Mouse (Mus musculus): ENCODE measurements around the gene Arnt. TPM values are rescaled to one million over a fixed set of nuclear protein-coding genes. Genes with fewer than 3 reads are reported as not detected.

The Arnt gene
- polyA plus RNA-seq, 1 experiment from 2014 or later = 30.4 TPM

DNA sequence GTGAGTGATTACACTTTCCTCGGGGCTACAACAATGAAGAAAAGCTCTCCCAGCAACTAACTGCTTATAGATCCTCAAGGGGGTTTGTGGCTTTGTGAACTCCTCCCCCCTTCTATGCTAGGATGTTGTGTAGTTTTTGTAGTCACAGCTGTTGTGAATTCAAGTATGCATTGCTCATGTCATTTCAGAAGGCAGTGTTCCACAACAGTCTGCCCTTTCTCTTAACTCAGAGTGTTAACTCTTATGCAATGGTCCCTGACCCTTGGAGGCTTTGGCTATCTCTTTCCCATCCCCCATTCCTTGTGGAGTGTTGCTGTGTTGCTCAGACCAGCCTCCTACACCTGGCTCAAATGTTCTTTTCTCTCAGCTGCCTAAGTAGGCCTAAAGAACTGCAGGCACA lies 25.2 kb downstream of the Arnt start:
- WGBS = 83% methylated on average over 1 of the region's 1 CpGs
- H3K36me3 ChIP-seq = peaks cover 19% of the 10 kb centered on the region
- H3K4me1 ChIP-seq (replicated peaks) = no peaks in the 10 kb centered on the region; the same call in 1 of the 2 replicates

DNA sequence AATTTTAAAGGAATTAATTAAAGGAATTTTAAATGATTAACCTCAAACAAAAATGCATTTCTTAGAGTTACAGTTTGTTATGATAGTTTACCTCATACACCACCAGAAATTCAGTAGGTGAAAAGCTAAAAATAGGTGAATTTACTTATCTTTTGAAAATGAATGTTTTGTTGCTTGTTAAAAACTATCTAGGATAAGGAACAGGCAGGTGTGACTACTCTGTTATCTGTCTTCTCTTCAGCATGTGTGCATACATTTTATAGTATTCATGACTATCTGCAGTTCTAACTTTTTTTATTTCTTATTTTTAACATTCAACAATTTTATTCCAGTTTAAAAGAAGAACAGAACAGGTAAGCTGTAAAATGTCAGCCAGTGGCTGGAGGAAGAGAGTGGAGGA lies 29.7 kb downstream of the Arnt start:
- no peak for ATAC-seq (replicated peaks; ENCODE audit: insufficient number of reproducible peaks, insufficient read depth, low FRiP score, low read depth)
- no peak overlapping the region for H3K4me3 ChIP-seq
- H3K9me3 ChIP-seq (replicated peaks) = no peaks in the 10 kb centered on the region
- no peak overlapping the region for H3K4me2 ChIP-seq
- H3K36me3 ChIP-seq = peaks cover 33% of the 10 kb centered on the region
- H3K9ac ChIP-seq = no peak overlapping the region
- H3K27ac ChIP-seq = no peak overlapping the region
- no peaks in the 10 kb centered on the region for H3K27me3 ChIP-seq
- H3K4me1 ChIP-seq (replicated peaks) = no peaks in the 10 kb centered on the region

More for the DNA sequence above, 25.2 kb downstream of the Arnt start:
- H3K9me3 ChIP-seq (replicated peaks) = no peaks in the 10 kb centered on the region
- H3K4me2 ChIP-seq = no peak overlapping the region
- H3K27ac ChIP-seq = no peak overlapping the region
- no peaks in the 10 kb centered on the region for H3K27me3 ChIP-seq
- no peak overlapping the region for H3K9ac ChIP-seq
- H3K4me3 ChIP-seq = no peak overlapping the region
- ATAC-seq (replicated peaks; ENCODE audit: insufficient number of reproducible peaks, insufficient read depth, low FRiP score, low read depth) = no peak

DNA sequence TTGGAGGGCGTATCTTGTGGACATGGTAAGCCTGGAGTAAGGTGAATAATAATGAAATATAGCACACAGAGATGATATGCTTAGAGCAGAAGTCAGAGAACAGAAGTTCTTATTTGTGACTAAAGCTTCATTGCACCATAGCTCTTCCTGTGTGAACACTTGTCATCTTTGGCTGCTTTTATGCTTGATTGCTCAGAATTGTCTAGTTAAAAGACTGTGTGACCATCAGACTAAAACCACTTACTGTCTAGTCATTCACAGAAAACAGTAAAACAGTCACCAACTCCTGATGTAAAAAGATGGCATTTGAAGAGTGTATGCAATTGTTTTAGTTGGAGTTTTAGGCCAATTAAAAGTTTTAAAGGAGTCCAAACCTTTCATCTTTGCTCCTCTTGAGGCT lies 44.8 kb downstream of the Arnt start:
- Histone ChIP-seq H3K27ac (no peak overlapping the region), H3K4me2 (no peak overlapping the region), H3K36me3 (peaks cover 59% of the 10 kb centered on the region), H3K4me3 (no peak overlapping the region), H3K9me3 (replicated peaks) (no peaks in the 10 kb centered on the region), H3K27me3 (no peaks in the 10 kb centered on the region), H3K9ac (no peak overlapping the region), H3K4me1 (replicated peaks) (no peaks in the 10 kb centered on the region)
- ATAC-seq (replicated peaks; ENCODE audit: insufficient number of reproducible peaks, insufficient read depth, low FRiP score, low read depth) = no peak
- WGBS = 93% methylated on average over 1 of the region's 1 CpGs

DNA sequence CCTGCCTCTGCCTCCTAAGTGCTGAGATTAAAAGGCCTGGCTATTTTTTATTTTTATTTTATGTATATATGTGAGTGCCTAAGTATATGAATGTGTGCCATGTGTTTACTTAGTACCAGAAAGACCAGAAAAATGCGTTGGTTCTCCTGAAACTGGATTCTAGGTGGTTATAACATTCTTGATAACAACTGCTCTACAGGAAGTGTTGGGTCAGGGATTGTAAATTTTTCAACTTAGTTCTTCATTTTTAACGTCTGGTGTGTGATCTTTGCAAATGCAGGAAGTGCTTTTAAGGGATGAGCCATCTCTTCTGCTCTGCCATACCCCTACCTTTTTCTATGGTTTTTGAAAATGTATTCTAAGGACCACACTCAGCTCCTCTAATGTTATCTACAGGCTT lies 52.2 kb downstream of the Arnt start:
- no peak for ATAC-seq (replicated peaks; ENCODE audit: insufficient number of reproducible peaks, insufficient read depth, low FRiP score, low read depth)
- H3K36me3 ChIP-seq = peaks cover 71% of the 10 kb centered on the region
- no peaks in the 10 kb centered on the region for H3K9me3 ChIP-seq (replicated peaks)
- no peak overlapping the region for H3K4me2 ChIP-seq
- no peaks in the 10 kb centered on the region for H3K27me3 ChIP-seq
- H3K27ac ChIP-seq = no peak overlapping the region
- no peak overlapping the region for H3K9ac ChIP-seq
- WGBS = 76% methylated on average over 2 of the region's 2 CpGs
- no peak overlapping the region for H3K4me3 ChIP-seq
- H3K4me1 ChIP-seq (replicated peaks) = no peaks in the 10 kb centered on the region

DNA sequence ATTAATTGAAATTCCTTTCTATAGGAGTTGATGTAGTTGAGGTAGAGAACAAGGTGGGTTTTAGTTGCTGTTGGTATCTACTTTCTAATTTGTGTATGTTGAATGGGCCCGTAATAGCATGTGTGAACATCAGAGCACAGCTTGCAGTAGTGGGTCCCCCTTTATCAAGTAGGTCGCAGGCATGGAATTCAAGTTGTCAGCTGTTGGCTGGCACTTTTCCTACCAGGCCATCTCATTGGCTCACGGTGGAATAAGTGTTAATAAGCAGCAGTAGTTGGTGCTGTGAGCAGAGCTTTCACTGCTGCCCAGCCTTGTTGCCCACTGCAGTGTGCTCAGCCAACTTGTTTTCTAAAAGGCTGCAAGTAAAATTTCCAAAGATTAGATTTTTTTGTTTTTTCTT lies 54.5 kb downstream of the Arnt start:
- no peak overlapping the region for H3K9ac ChIP-seq
- no peak overlapping the region for H3K4me3 ChIP-seq
- no peak overlapping the region for H3K27ac ChIP-seq
- H3K9me3 ChIP-seq (replicated peaks) = no peaks in the 10 kb centered on the region
- no peaks in the 10 kb centered on the region for H3K4me1 ChIP-seq (replicated peaks)
- peaks cover 74% of the 10 kb centered on the region for H3K36me3 ChIP-seq
- ATAC-seq (replicated peaks; ENCODE audit: insufficient number of reproducible peaks, insufficient read depth, low FRiP score, low read depth) = no peak
- 62% methylated on average over 3 of the region's 3 CpGs for WGBS
- no peaks in the 10 kb centered on the region for H3K27me3 ChIP-seq
- no peak overlapping the region for H3K4me2 ChIP-seq

DNA sequence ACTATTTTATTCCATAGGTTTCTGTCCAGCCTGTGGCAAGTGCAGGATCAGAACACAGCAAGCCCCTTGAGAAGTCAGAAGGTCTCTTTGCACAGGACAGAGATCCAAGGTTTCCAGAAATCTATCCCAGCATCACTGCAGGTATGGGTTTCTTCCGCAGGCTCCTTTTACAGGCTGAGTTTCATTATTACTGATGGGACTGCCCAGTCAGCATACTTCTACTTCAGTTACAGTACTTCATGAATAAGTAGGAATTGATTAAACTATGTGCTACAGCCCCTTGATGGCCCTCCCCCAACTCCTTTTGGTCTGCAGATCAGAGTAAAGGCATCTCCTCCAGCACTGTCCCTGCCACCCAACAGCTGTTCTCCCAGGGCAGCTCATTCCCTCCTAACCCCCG lies 56.0 kb downstream of the Arnt start:
- Histone ChIP-seq H3K9me3 (replicated peaks) (no peaks in the 10 kb centered on the region), H3K36me3 (peaks cover 80% of the 10 kb centered on the region), H3K4me2 (no peak overlapping the region), H3K27ac (no peak overlapping the region), H3K9ac (no peak overlapping the region), H3K4me1 (replicated peaks) (no peaks in the 10 kb centered on the region), H3K27me3 (no peaks in the 10 kb centered on the region), H3K4me3 (no peak overlapping the region)
- 100% methylated on average over 2 of the region's 2 CpGs for WGBS
- no peak for ATAC-seq (replicated peaks; ENCODE audit: insufficient number of reproducible peaks, insufficient read depth, low FRiP score, low read depth)

DNA sequence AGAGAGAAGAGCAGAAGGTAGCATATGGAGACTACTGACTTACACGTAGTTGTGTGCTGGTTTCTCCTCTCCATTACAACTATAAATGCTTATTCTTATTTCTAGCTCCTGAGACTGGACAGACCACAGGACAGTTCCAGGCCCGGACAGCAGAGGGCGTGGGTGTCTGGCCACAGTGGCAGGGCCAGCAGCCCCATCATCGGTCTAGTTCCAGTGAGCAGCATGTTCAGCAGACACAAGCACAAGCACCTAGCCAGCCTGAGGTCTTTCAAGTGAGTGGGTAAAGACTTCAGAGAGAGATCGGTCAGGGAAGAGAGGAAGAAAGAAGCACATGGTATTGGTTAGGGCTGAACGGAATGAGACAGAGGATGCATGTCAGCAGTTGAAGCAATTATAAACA lies 60.2 kb downstream of the Arnt start:
- Histone ChIP-seq H3K9me3 (replicated peaks) (no peaks in the 10 kb centered on the region), H3K36me3 (peaks cover 63% of the 10 kb centered on the region), H3K4me2 (no peak overlapping the region), H3K4me1 (replicated peaks) (peaks cover 10% of the 10 kb centered on the region), H3K4me3 (no peak overlapping the region), H3K27me3 (no peaks in the 10 kb centered on the region), H3K27ac (no peak overlapping the region), H3K9ac (no peak overlapping the region)
- ATAC-seq (replicated peaks; ENCODE audit: insufficient number of reproducible peaks, insufficient read depth, low FRiP score, low read depth) = no peak
- WGBS = 60% methylated on average over 6 of the region's 6 CpGs

DNA sequence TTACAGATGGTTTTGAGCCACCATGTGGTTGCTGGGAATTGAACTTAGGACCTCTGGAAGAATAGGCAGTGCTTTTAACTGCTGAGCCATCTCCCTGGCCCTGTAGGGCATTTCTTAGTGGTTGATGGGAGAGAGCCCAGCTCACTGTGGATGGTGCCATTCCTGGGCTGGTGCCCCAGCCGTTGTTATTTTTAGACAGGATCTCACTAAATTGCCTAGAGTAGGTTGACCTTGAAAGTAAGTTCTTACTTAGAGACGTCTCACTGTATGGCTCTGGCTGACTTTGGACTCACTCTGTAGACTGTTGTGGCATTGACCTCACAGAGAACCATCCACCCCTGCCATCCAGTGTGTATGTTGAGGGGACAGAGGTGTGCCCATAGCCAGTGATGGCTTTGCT lies 64.0 kb downstream of the Arnt start:
- no peak overlapping the region for H3K9ac ChIP-seq
- peak overlapping the region; percentile 32 for H3K27ac ChIP-seq
- ATAC-seq (replicated peaks; ENCODE audit: insufficient number of reproducible peaks, insufficient read depth, low FRiP score, low read depth) = peak; percentile 67
- H3K27me3 ChIP-seq = no peaks in the 10 kb centered on the region
- no peaks in the 10 kb centered on the region for H3K9me3 ChIP-seq (replicated peaks)
- 40% methylated on average over 2 of the region's 2 CpGs for WGBS
- H3K36me3 ChIP-seq = peaks cover 34% of the 10 kb centered on the region
- H3K4me3 ChIP-seq = no peak overlapping the region
- H3K4me2 ChIP-seq = no peak overlapping the region
- peaks cover 10% of the 10 kb centered on the region for H3K4me1 ChIP-seq (replicated peaks)

DNA sequence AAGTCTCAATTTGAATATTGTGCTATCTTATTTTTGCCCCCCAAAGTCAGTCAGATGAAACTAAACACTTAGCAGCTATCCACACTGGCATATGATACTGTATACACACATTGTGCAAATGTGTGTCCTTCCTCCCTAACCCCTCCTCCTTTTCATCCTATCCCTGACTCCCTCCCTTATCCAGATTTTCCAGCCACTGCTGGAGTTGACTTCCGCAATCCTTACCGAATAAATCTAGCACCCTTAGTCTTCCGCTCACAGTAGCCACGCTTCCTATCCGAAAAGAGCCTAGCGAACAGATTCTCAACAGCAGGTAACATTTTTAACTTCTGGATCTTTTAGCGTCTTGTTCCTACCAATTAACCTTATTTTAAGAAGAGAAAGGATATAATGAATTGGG lies 64.8 kb downstream of the Arnt start, which contains the start of gene Ctsk:
Gene Ctsk (plus strand): TSS at position 233 of the 400 bp plus-strand sequence.
- Histone ChIP-seq H3K9me3 (replicated peaks) (no peaks in the 10 kb centered on the region), H3K27ac (peak within 1 kb of the TSS; percentile 32), H3K27me3 (no peaks in the 10 kb centered on the region), H3K4me2 (peak within 1 kb of the TSS; percentile 46), H3K4me3 (peak within 1 kb of the TSS; percentile 34), H3K9ac (no peak within 1 kb of the TSS), H3K4me1 (replicated peaks) (peaks cover 10% of the 10 kb centered on the region), H3K36me3 (peaks cover 27% of the 10 kb centered on the region)
- ATAC-seq (replicated peaks; ENCODE audit: insufficient number of reproducible peaks, insufficient read depth, low FRiP score, low read depth) = peak; percentile 61
- 60% methylated on average over 7 of the region's 7 CpGs for WGBS

DNA sequence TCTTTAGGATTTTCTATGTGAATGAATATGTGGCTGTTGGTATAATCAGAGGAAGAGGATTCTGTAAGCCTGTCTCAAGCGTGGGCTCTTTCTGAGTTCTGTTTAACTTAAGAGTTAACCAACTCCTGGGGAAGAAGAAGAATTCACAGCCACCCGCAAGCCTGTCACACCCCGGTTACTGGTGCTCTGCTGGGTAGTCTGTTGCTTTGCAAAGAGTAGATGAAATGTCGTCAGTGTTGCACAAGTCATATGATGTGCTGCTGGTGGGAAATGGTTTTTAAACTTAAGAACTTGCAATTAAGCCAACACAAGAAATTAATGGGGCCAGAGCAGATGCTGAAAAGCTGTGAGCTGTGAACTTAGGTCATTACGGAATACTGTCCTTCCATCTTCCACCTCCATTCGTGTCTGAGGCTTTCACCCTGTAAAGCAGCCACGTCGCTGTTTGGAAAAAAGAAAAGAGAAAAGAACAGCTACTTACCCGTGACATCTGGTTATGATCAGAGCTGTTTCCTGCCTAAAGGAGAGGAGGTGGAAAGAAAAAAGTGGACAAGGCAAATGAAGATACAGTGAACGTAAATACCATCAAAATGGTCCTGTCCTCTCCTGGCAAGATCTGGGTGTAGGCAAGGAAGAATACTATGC lies 65.4 kb downstream of the Arnt start:
- Histone ChIP-seq H3K4me3 (peak overlapping the region; percentile 34), H3K4me2 (peak overlapping the region; percentile 46), H3K4me1 (replicated peaks) (peaks cover 10% of the 10 kb centered on the region), H3K9ac (no peak overlapping the region), H3K27ac (0 out of 2 replicates have a peak overlapping the region, but pooled peaks have one; percentile 32), H3K9me3 (replicated peaks) (no peaks in the 10 kb centered on the region), H3K27me3 (no peaks in the 10 kb centered on the region), H3K36me3 (peaks cover 21% of the 10 kb centered on the region)
- no peak for ATAC-seq (replicated peaks; ENCODE audit: insufficient number of reproducible peaks, insufficient read depth, low FRiP score, low read depth)
- 36% methylated on average over 10 of the region's 10 CpGs for WGBS

DNA sequence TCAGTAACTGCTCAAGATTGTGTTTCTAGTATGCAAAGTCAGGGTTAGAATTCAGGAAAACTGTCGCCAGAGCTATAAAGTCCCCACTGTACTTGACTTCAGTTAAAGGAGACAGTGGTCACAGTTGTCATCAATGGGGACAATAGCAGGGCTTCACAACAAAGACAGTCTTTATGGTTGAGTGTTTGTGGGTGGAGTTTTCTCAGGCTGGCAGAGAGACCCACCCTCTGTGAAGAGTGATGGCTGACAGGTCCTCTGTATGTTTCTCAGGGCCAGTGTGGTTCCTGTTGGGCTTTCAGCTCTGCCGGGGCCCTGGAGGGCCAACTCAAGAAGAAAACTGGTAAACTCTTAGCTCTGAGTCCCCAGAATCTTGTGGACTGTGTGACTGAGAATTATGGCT lies 68.1 kb downstream of the Arnt start:
- Histone ChIP-seq H3K4me3 (no peak overlapping the region), H3K27me3 (no peaks in the 10 kb centered on the region), H3K36me3 (no peaks in the 10 kb centered on the region), H3K27ac (no peak overlapping the region), H3K9me3 (replicated peaks) (no peaks in the 10 kb centered on the region), H3K9ac (no peak overlapping the region), H3K4me1 (replicated peaks) (peaks cover 10% of the 10 kb centered on the region), H3K4me2 (no peak overlapping the region)
- 65% methylated on average over 2 of the region's 2 CpGs for WGBS
- ATAC-seq (replicated peaks; ENCODE audit: insufficient number of reproducible peaks, insufficient read depth, low FRiP score, low read depth) = no peak

DNA sequence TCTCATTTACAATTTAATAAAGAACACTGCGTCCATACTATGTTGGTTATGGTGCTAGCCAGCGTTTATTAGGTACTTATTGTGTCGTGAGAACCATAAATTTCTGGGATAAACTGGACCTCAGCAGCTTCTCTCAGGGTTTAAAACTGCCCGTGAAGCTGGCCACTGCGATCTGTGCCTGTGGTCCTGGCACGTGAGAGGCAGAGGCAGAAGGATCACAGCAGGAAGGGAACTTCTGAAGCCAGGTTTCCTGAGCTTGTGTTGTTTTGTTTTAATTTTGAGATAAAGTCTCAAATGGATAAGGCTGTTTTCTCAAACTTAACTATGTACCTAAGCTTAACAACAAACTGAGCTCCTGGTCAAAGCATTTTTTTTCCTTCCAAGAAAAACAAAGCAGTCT lies 75.2 kb downstream of the Arnt start:
- no peaks in the 10 kb centered on the region for H3K27me3 ChIP-seq
- H3K4me1 ChIP-seq (replicated peaks) = no peaks in the 10 kb centered on the region
- no peak overlapping the region for H3K4me2 ChIP-seq
- H3K36me3 ChIP-seq = no peaks in the 10 kb centered on the region
- ATAC-seq (replicated peaks; ENCODE audit: insufficient number of reproducible peaks, insufficient read depth, low FRiP score, low read depth) = no peak
- no peaks in the 10 kb centered on the region for H3K9me3 ChIP-seq (replicated peaks)
- 55% methylated on average over 6 of the region's 6 CpGs for WGBS
- H3K4me3 ChIP-seq = no peak overlapping the region
- H3K9ac ChIP-seq = no peak overlapping the region
- H3K27ac ChIP-seq = no peak overlapping the region
